Mouse (Mus musculus) heart, embryonic 12.5 days (tissue): Measurements from ENCODE around the gene Pcsk1. TPM values are rescaled to one million over a fixed set of nuclear protein-coding genes. Genes with fewer than 3 reads are reported as not detected.

ENCODE experiments used
- ATAC-seq: fragments of 200-750 bp; cut with Nextera tagmentation; 2 replicates; pipeline ENCODE4 v1.8.0; 2017; ENCODE audit warnings: moderate TSS enrichment, moderate library complexity; ENCODE audit not compliant: insufficient number of reproducible peaks, low FRiP score
- H3K27ac ChIP-seq: fragments of 300-500 bp; sonication (generic); 2 replicates; pipeline ENCODE4 v1.5.1; 2016; ENCODE audit warnings: mild to moderate bottlenecking, moderate library complexity; ENCODE audit not compliant: poor library complexity, severe bottlenecking
- H3K27me3 ChIP-seq: fragments of 300-500 bp; sonication (generic); replicated peaks from 2 replicates; pipeline ENCODE4 v1.6.1; 2016; ENCODE audit warnings: mild to moderate bottlenecking, moderate library complexity
- H3K36me3 ChIP-seq: fragments of 300-500 bp; sonication (generic); 2 replicates; pipeline ENCODE4 v1.6.1; 2016; ENCODE audit warnings: mild to moderate bottlenecking, moderate library complexity
- H3K4me1 ChIP-seq: fragments of 300-500 bp; sonication (generic); replicated peaks from 2 replicates; pipeline ENCODE4 v1.6.1; 2016; ENCODE audit warnings: mild to moderate bottlenecking
- H3K4me2 ChIP-seq: fragments of 300-500 bp; sonication (generic); 2 replicates; pipeline ENCODE4 v1.6.1; 2016; ENCODE audit warnings: mild to moderate bottlenecking, moderate library complexity
- H3K4me3 ChIP-seq: fragments of 300-500 bp; sonication (generic); 2 replicates; pipeline ENCODE4 v1.5.1; 2016; ENCODE audit warnings: mild to moderate bottlenecking
- H3K9ac ChIP-seq: fragments of 300-500 bp; sonication (generic); 2 replicates; pipeline ENCODE4 v1.6.1; 2016; ENCODE audit warnings: mild to moderate bottlenecking, moderate library complexity
- H3K9me3 ChIP-seq: fragments of 300-500 bp; sonication (generic); replicated peaks from 2 replicates; pipeline ENCODE4 v1.6.1; 2016; ENCODE audit warnings: mild to moderate bottlenecking, moderate library complexity
- WGBS: fragments of 180-500 bp; shearing (Covaris S2); methylation state at CpG from one replicate; pipeline ENCODE4 v1.1.7; 2016; 5-methylcytosine and 5-hydroxymethylcytosine counted together
- polyA plus RNA-seq: library from polyadenylated mRNA; unstranded; fragments of >200 nt; fragmentation: Nextera tagmentation; extraction: Ambion mirVana; gene quantifications from 2 replicates; pipeline ENCODE4 v1.2.1, GENCODE M21; 2016

Gene Pcsk1
- polyA plus RNA-seq, 1 experiment from 2014 or later: 0.03 TPM

GRCm38 (mm10) chr13:75163408-75163807 is 73.8 kb downstream of the Pcsk1 start:
- no peaks in the 10 kb centered on the region for H3K4me1 ChIP-seq
- no peak overlapping the region for H3K4me3 ChIP-seq
- H3K9me3 ChIP-seq: no peaks in the 10 kb centered on the region
- H3K36me3 ChIP-seq: no peaks in the 10 kb centered on the region
- H3K27ac ChIP-seq: no peak overlapping the region
- ATAC-seq: no peak
- 45% methylated on average over 1 of the region's 1 CpGs for WGBS
- H3K27me3 ChIP-seq: no peaks in the 10 kb centered on the region
- no peak overlapping the region for H3K4me2 ChIP-seq
- H3K9ac ChIP-seq: no peak overlapping the region
